In the genomic region with DNA sequence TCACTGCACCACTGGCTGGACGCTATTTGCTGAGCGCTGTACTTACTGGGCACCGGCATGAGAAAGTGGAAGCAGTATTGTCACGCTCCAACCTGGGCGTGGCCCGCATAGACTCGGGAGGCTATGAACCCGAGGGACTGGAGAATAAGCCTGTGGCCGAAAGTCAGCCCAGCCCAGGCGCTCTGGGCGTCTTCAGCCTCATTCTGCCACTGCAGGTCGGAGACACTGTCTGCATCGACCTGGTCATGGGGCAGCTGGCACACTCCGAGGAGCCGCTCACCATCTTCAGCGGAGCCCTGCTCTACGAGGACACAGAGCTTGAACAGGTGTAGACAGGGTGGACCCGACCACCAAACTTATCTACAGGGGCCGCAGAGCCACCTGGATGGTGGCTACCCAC, we compare ENCODE assay signal across 7 mouse cellular contexts. TPM values are rescaled to one million over a fixed set of nuclear protein-coding genes. Genes with fewer than 3 reads are reported as not detected.
A peak's percentile ranks its signal among the peaks of the same experiment; 100 is the strongest.
DNase-seq lines count a peak whose midpoint lies in the region; ATAC-seq and TF ChIP-seq lines count a peak whose summit lies in the region.

No protein-coding gene starts in this region.

- dilution Hi-C loops in CH12.LX (cut with MboI; ENCODE audit: extremely low pct_ligation_motif_present, extremely low pct_unique_long_range_greater_than_20kb, low sequenced_read_pairs): no loop called here

- no peak overlapping the region for H3K27ac ChIP-seq in CH12.LX (ENCODE audit: insufficient read depth, low read depth)
- H3K27ac ChIP-seq in MEL (ENCODE audit: control insufficient read depth, low read depth, low read length): no peak overlapping the region; the same call in 1 of the 2 replicates
- no peak overlapping the region for H3K27ac ChIP-seq in hindbrain, embryonic 16.5 days (ENCODE audit: low read depth, low read length)
- H3K27ac ChIP-seq in lung, embryonic 15.5 days: no peak overlapping the region
- no peak overlapping the region for H3K27ac ChIP-seq in thymus, adult 2 months (ENCODE audit: control insufficient read depth, insufficient read depth, low read length)

- TF ChIP-seq POLR2A in CH12.LX (IDR thresholded peaks at IDR 0.05; ENCODE audit: low read depth, low read length) (no peak), MEL (IDR thresholded peaks at IDR 0.05; ENCODE audit: control insufficient read depth in 1 of 2, insufficient read depth in 1 of 2, low read depth in 1 of 2, low read length in 2 of 2, poor library complexity in 1 of 2) (no peak; a peak in 1 of 4 replicates)
- no peak for TF ChIP-seq POLR2A in thymus, adult 2 months (IDR thresholded peaks at IDR 0.05; ENCODE audit: control insufficient read depth, extremely low read depth, insufficient read depth, low read length, poor library complexity)

- peak overlapping the region; percentile 54 for H3K4me2 ChIP-seq in CH12.LX (ENCODE audit: insufficient read depth, low read depth, poor library complexity, severe bottlenecking)
- H3K4me2 ChIP-seq in hindbrain, embryonic 16.5 days (ENCODE audit: low read length): peak overlapping the region; percentile 77
- H3K4me2 ChIP-seq in lung, embryonic 15.5 days: peak overlapping the region; percentile 74

- H3K4me3 ChIP-seq in CH12.LX (replicated peaks in 1 of 3; ENCODE audit: low read depth in 2 of 3, low read length in 2 of 3, poor library complexity in 1 of 3): peak overlapping the region; percentile 37 to 60 (median 37)
- H3K4me3 ChIP-seq in MEL (ENCODE audit: control insufficient read depth in 1 of 2, insufficient read depth in 1 of 2, low read depth in 2 of 2, low read length in 2 of 2): peak overlapping the region; percentile 60 to 89
- H3K4me3 ChIP-seq in hindbrain, embryonic 16.5 days (ENCODE audit: low read length): no peak overlapping the region
- peak overlapping the region; percentile 50 for H3K4me3 ChIP-seq in lung, embryonic 15.5 days
- H3K4me3 ChIP-seq in thymus, adult 2 months (ENCODE audit: control insufficient read depth, insufficient read depth, low read length): no peak overlapping the region

- H3K27me3 ChIP-seq in CH12.LX (replicated peaks): peaks cover 75% of the 10 kb centered on the region
- H3K27me3 ChIP-seq in MEL (ENCODE audit: control insufficient read depth in 1 of 2, insufficient read depth in 2 of 2, low read length in 2 of 2): no peaks in the 10 kb centered on the region
- H3K27me3 ChIP-seq in hindbrain, embryonic 16.5 days (replicated peaks; ENCODE audit: control insufficient read depth, insufficient read depth, low read length): no peaks in the 10 kb centered on the region
- H3K27me3 ChIP-seq in lung, embryonic 15.5 days: no peaks in the 10 kb centered on the region
- H3K27me3 ChIP-seq in thymus, adult 2 months (ENCODE audit: control insufficient read depth, insufficient read depth, low read length): no peaks in the 10 kb centered on the region

- H3K9ac ChIP-seq in CH12.LX (ENCODE audit: insufficient read depth, low read depth) (peak overlapping the region; percentile 20; the same call in 1 of the 2 replicates), MEL (ENCODE audit: control insufficient read depth, low read depth, low read length, poor library complexity, severe bottlenecking) (peak overlapping the region; percentile 56)
- peak overlapping the region; percentile 5; the same call in 1 of the 2 replicates for H3K9ac ChIP-seq in hindbrain, embryonic 16.5 days (ENCODE audit: low read depth, low read length)
- H3K9ac ChIP-seq in lung, embryonic 15.5 days: no peak overlapping the region

- TF ChIP-seq EP300 in CH12.LX (IDR thresholded peaks at IDR 0.05; ENCODE audit: low read length) (no peak), MEL (IDR thresholded peaks at IDR 0.05; ENCODE audit: low read depth in 1 of 2, low read length in 2 of 2) (no peak)

- H3K36me3 ChIP-seq in CH12.LX (replicated peaks in 1 of 2; ENCODE audit: control insufficient read depth in 1 of 2, insufficient read depth in 1 of 2, low read length in 1 of 2) (no peaks in the 10 kb centered on the region), MEL (ENCODE audit: control insufficient read depth in 1 of 2, insufficient read depth in 2 of 2, low read length in 2 of 2) (peaks cover 0 to 10% of the 10 kb centered on the region in 2 experiments; a peak in 2 of 4 replicates)
- H3K36me3 ChIP-seq in hindbrain, embryonic 16.5 days (ENCODE audit: control insufficient read depth, insufficient read depth, low read length): no peaks in the 10 kb centered on the region
- H3K36me3 ChIP-seq in lung, embryonic 15.5 days: peaks cover 39% of the 10 kb centered on the region
- no peaks in the 10 kb centered on the region for H3K36me3 ChIP-seq in thymus, adult 2 months (ENCODE audit: control insufficient read depth, insufficient read depth, low read length)

- no peaks in the 10 kb centered on the region for H3K79me2 ChIP-seq in CH12.LX (replicated peaks; ENCODE audit: control insufficient read depth, extremely low read depth, insufficient read depth, poor library complexity, severe bottlenecking)
- H3K79me2 ChIP-seq in MEL (ENCODE audit: control insufficient read depth, insufficient read depth, low read length, poor library complexity): peaks cover 14% of the 10 kb centered on the region

- H3K4me1 ChIP-seq in CH12.LX (ENCODE audit: control insufficient read depth in 1 of 2, insufficient read depth in 2 of 2): peaks cover 9 to 47% of the 10 kb centered on the region in 2 experiments
- peaks cover 9 to 22% of the 10 kb centered on the region in 2 experiments for H3K4me1 ChIP-seq in MEL (ENCODE audit: control insufficient read depth in 1 of 2, insufficient read depth in 2 of 2, low read length in 2 of 2)
- H3K4me1 ChIP-seq in hindbrain, embryonic 16.5 days (ENCODE audit: control insufficient read depth, insufficient read depth, low read depth, low read length): peaks cover 19% of the 10 kb centered on the region
- peaks cover 46% of the 10 kb centered on the region for H3K4me1 ChIP-seq in lung, embryonic 15.5 days
- peaks cover 16% of the 10 kb centered on the region for H3K4me1 ChIP-seq in thymus, adult 2 months (replicated peaks; ENCODE audit: control insufficient read depth, insufficient read depth, low read length)

- no peak for TF ChIP-seq RAD21 in CH12.LX (IDR thresholded peaks at IDR 0.05; ENCODE audit: low read depth, low read length)
- no peak for TF ChIP-seq RAD21 in MEL (IDR thresholded peaks at IDR 0.05; ENCODE audit: low read depth, low read length)

- in situ Hi-C loops in CH12.LX (cut with MboI; ENCODE audit: low pct_ligation_motif_present, low pct_unique_long_range_greater_than_20kb, low sequenced_read_pairs): loop anchor here (5.0 kb wide), 1 partner anchor 118 kb away; no protein-coding TSS in a partner anchor

- H3K9me3 ChIP-seq in CH12.LX (replicated peaks; ENCODE audit: low read length) (no peaks in the 10 kb centered on the region), MEL (replicated peaks; ENCODE audit: insufficient read depth, low read length) (no peaks in the 10 kb centered on the region)
- H3K9me3 ChIP-seq in hindbrain, embryonic 16.5 days (ENCODE audit: control insufficient read depth, low read length): no peaks in the 10 kb centered on the region
- no peaks in the 10 kb centered on the region for H3K9me3 ChIP-seq in lung, embryonic 15.5 days

- 68% methylated on average over 19 of the region's 19 CpGs for WGBS in hindbrain, embryonic 16.5 days
- 61% methylated on average over 19 of the region's 19 CpGs for whole genome bisulfite sequencing in lung, embryonic 15.5 days
- WGBS in thymus, adult 2 months: 88% methylated on average over 19 of the region's 19 CpGs

- no peak for DNase-seq in CH12.LX (ENCODE audit: extremely low read depth)
- DNase-seq in MEL (ENCODE audit: low read depth, low spot score): peak; percentile 78
- DNase-seq in thymus, adult 2 months: no peak
- DNase-seq in adipocyte (ENCODE audit: low spot score): no peak
- DNase-seq in retina, postnatal 1 day: no peak

- TF ChIP-seq CTCF in CH12.LX (conservative IDR thresholded peaks at IDR 0.05 in 1 of 2, IDR thresholded peaks at IDR 0.05 in 1 of 2; ENCODE audit: low read depth in 2 of 2, low read length in 2 of 2) (no peak), MEL (IDR thresholded peaks at IDR 0.05 in 2 of 3, conservative IDR thresholded peaks at IDR 0.05 in 1 of 3; ENCODE audit: control insufficient read depth in 1 of 3, insufficient read depth in 1 of 3, low read depth in 2 of 3, low read length in 3 of 3, poor library complexity in 1 of 3, severe bottlenecking in 1 of 3) (no peak; a peak in 1 of 6 replicates)
- no peak for TF ChIP-seq CTCF in thymus, adult 2 months (IDR thresholded peaks at IDR 0.05; ENCODE audit: borderline replicate concordance, control insufficient read depth, extremely low read depth, insufficient read depth, low read length, poor library complexity)

- peak; percentile 3 for ATAC-seq in hindbrain, embryonic 16.5 days
- ATAC-seq in lung, embryonic 15.5 days (ENCODE audit: borderline replicate concordance, extremely low read depth, low FRiP score, low TSS enrichment): no peak; the same call in 1 of the 2 replicates

RNA-seq across cellular contexts. Expression of a gene that starts 0.6 kb away (rescaled TPM):
- total RNA-seq in CH12.LX (2012; rRNA removed) (3.7 and 5.7 TPM in 2 replicates), CH12.LX (2014; rRNA removed) (1.9 and 2.5 TPM in 2 replicates), MEL (2012; rRNA removed) (268 and 308 TPM in 2 replicates)
- polyA plus RNA-seq in CH12.LX (2012; ENCODE audit: insufficient read length, low read depth) (2.9 and 3.7 TPM in 2 replicates), MEL (2012; ENCODE audit: insufficient read depth in 1 of 2, insufficient read length in 2 of 2, low read depth in 1 of 2, low replicate concordance in 2 of 2, missing spikeins in 1 of 2) (100 to 1,000 TPM in 1 of 2 experiments, not detected in 1; 461 TPM)
- 12.2 and 13.7 TPM in 2 replicates for polyA plus RNA-seq in hindbrain, embryonic 16.5 days (2015; fragmentation: Nextera tagmentation; extraction: Ambion mirVana)
- polyA plus RNA-seq in lung, embryonic 15.5 days (2015; fragmentation: Nextera tagmentation; extraction: Ambion mirVana): 11.8 and 14.6 TPM in 2 replicates
- 28.3 and 32.0 TPM in 2 replicates for polyA plus RNA-seq in thymus, adult 2 months (2012; rRNA removed)

RNA-seq across cellular contexts. Expression of a gene that starts 7.4 kb away (rescaled TPM):
- total RNA-seq in CH12.LX (2012; rRNA removed) (0.34 TPM in 2 replicates), CH12.LX (2014; rRNA removed) (0.05 and 0.11 TPM in 2 replicates), MEL (2012; rRNA removed) (1.3 and 1.5 TPM in 2 replicates)
- polyA plus RNA-seq in CH12.LX (2012; ENCODE audit: insufficient read length, low read depth) (0.33 and 0.63 TPM in 2 replicates), MEL (2012; ENCODE audit: insufficient read depth in 1 of 2, insufficient read length in 2 of 2, low read depth in 1 of 2, low replicate concordance in 2 of 2, missing spikeins in 1 of 2) (1 to 10 TPM in 1 of 2 experiments, not detected in 1; 2.0 TPM)
- polyA plus RNA-seq in hindbrain, embryonic 16.5 days (2015; fragmentation: Nextera tagmentation; extraction: Ambion mirVana): 16.3 and 24.6 TPM in 2 replicates
- 228 and 233 TPM in 2 replicates for polyA plus RNA-seq in lung, embryonic 15.5 days (2015; fragmentation: Nextera tagmentation; extraction: Ambion mirVana)
- 44.6 and 57.5 TPM in 2 replicates for polyA plus RNA-seq in thymus, adult 2 months (2012; rRNA removed)

RNA-seq across cellular contexts. Expression of a gene that starts 13.0 kb away (rescaled TPM):
- total RNA-seq in CH12.LX (2012; rRNA removed): 181 and 244 TPM in 2 replicates
- 221 and 263 TPM in 2 replicates for total RNA-seq in CH12.LX (2014; rRNA removed)
- polyA plus RNA-seq in CH12.LX (2012; ENCODE audit: insufficient read length, low read depth): 312 and 330 TPM in 2 replicates
- total RNA-seq in MEL (2012; rRNA removed): 296 and 321 TPM in 2 replicates
- 100 to 1,000 TPM; 220 to 478 TPM for polyA plus RNA-seq in MEL (2012; ENCODE audit: insufficient read depth in 1 of 2, insufficient read length in 2 of 2, low read depth in 1 of 2, low replicate concordance in 2 of 2, missing spikeins in 1 of 2)
- polyA plus RNA-seq in hindbrain, embryonic 16.5 days (2015; fragmentation: Nextera tagmentation; extraction: Ambion mirVana): 232 and 244 TPM in 2 replicates
- polyA plus RNA-seq in lung, embryonic 15.5 days (2015; fragmentation: Nextera tagmentation; extraction: Ambion mirVana): 421 and 449 TPM in 2 replicates
- 192 and 239 TPM in 2 replicates for polyA plus RNA-seq in thymus, adult 2 months (2012; rRNA removed)

RNA-seq across cellular contexts. Expression of a gene that starts 24.8 kb away (rescaled TPM):
- total RNA-seq in CH12.LX (2012; rRNA removed): not detected in 2 replicates
- not detected in 2 replicates for total RNA-seq in CH12.LX (2014; rRNA removed)
- not detected in 2 replicates for polyA plus RNA-seq in CH12.LX (2012; ENCODE audit: insufficient read length, low read depth)
- total RNA-seq in MEL (2012; rRNA removed): not detected in 2 replicates
- polyA plus RNA-seq in MEL (2012; ENCODE audit: insufficient read depth in 1 of 2, insufficient read length in 2 of 2, low read depth in 1 of 2, low replicate concordance in 2 of 2, missing spikeins in 1 of 2): 1 to 10 TPM in 1 of 2 experiments, not detected in 1; 1.4 TPM
- 77.3 and 89.1 TPM in 2 replicates for polyA plus RNA-seq in hindbrain, embryonic 16.5 days (2015; fragmentation: Nextera tagmentation; extraction: Ambion mirVana)
- 2.3 and 2.4 TPM in 2 replicates for polyA plus RNA-seq in lung, embryonic 15.5 days (2015; fragmentation: Nextera tagmentation; extraction: Ambion mirVana)
- 0.31 and 0.70 TPM in 2 replicates for polyA plus RNA-seq in thymus, adult 2 months (2012; rRNA removed)

RNA-seq across cellular contexts. Expression of a gene that starts 32.1 kb away (rescaled TPM):
- 8.0 and 9.3 TPM in 2 replicates for total RNA-seq in CH12.LX (2012; rRNA removed)
- total RNA-seq in CH12.LX (2014; rRNA removed): 3.5 and 4.1 TPM in 2 replicates
- polyA plus RNA-seq in CH12.LX (2012; ENCODE audit: insufficient read length, low read depth): 8.4 and 11.6 TPM in 2 replicates
- total RNA-seq in MEL (2012; rRNA removed): 10.6 and 12.8 TPM in 2 replicates
- 10 to 100 TPM in 1 of 2 experiments, not detected in 1; 45.0 TPM for polyA plus RNA-seq in MEL (2012; ENCODE audit: insufficient read depth in 1 of 2, insufficient read length in 2 of 2, low read depth in 1 of 2, low replicate concordance in 2 of 2, missing spikeins in 1 of 2)
- 19.1 and 23.1 TPM in 2 replicates for polyA plus RNA-seq in hindbrain, embryonic 16.5 days (2015; fragmentation: Nextera tagmentation; extraction: Ambion mirVana)
- 20.4 and 21.0 TPM in 2 replicates for polyA plus RNA-seq in lung, embryonic 15.5 days (2015; fragmentation: Nextera tagmentation; extraction: Ambion mirVana)
- polyA plus RNA-seq in thymus, adult 2 months (2012; rRNA removed): 40.7 and 53.0 TPM in 2 replicates

Comparison
In these comparisons a context has a peak if more than half of its experiments do, and no peak if none do; other contexts are left out.
1. H3K4me3 ChIP-seq: peak in CH12.LX (3 of 3), MEL (2 of 2) and lung, embryonic 15.5 days (single experiment); none in hindbrain, embryonic 16.5 days (single experiment) and thymus, adult 2 months (single experiment).
2. Peak in every context shown above with its lines, with median percentiles within 50 percentile points of each other: H3K4me2 ChIP-seq.